Mouse (Mus musculus) ES-Bruce4 (cell line): ENCODE data around the gene Slc22a21.

Experiments used
- CTCF ChIP-seq: IDR thresholded peaks from one replicate; pipeline ENCODE4 v1.8.1; 2011; ENCODE audit warnings: low read depth, low read length
- EP300 ChIP-seq: IDR thresholded peaks from 2 replicates; pipeline ENCODE4 v1.6.1; 2011; ENCODE audit warnings: low read depth, low read length; ENCODE audit not compliant: insufficient read depth
- POLR2A ChIP-seq: IDR thresholded peaks from one replicate; pipeline ENCODE4 v1.8.1; 2011; ENCODE audit warnings: low read length; ENCODE audit not compliant: insufficient read depth

DNA sequence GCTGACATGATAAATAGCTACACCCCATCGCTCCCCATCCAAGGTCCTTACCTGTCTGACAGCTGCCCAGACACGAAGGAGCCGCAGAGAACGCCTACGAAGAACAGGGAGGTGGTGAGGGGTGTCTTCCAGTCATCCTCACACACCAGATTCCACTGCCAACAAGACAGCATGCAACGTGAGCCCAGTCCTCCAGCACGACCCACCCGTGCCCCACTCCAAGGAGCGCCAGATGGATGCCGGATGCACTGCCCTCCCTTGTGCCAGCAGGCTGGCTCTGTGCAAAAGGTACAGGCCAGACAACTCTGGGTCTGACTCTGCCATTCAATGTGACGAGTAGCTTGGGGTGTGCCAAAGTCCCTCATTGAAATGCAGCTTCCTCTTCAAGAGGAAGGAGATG lies 27.6 kb upstream of the Slc22a21 start:
- no peak for TF ChIP-seq POLR2A
- TF ChIP-seq CTCF, result no peak
- no peak for TF ChIP-seq EP300
